Mouse (Mus musculus) left cerebral cortex, adult 18-20 months (tissue): ENCODE measurements around the gene Oxtr. TPM values are rescaled to one million over a fixed set of nuclear protein-coding genes. Genes with fewer than 3 reads are reported as not detected.

Experiments used
- DNase-seq, 2 experiments: peaks; one replicate each; pipeline ENCODE4 v3.0.0; 2021 to 2022; ENCODE audit warnings: low spot score in 2 of 2, mixed read lengths in 1 of 2
- long read RNA-seq, 2 experiments: library from polyadenylated mRNA; stranded (forward); transcript quantifications; one replicate each; pipeline ENCODE4 v2.0.0; 2021
- total RNA-seq, 2 experiments: library from RNA; stranded (reverse); gene quantifications; 2 replicates each; pipeline ENCODE4 v1.2.3; 2021

The Oxtr gene
- 1 to 10 TPM; 5.8 TPM for total RNA-seq
- long read RNA-seq, experiment 1, full-length matches to known transcripts: 2 of 11 reads
- long read RNA-seq, experiment 1, partial matches to known transcripts: 1 of 11 reads
- long read RNA-seq, experiment 1, other reads (novel, unspliced or antisense): 8 of 11 reads
- long read RNA-seq, experiment 2, full-length matches to known transcripts: 3 of 9 reads
- long read RNA-seq, experiment 2, partial matches to known transcripts: 0 of 9 reads
- long read RNA-seq, experiment 2, other reads (novel, unspliced or antisense): 6 of 9 reads

DNA sequence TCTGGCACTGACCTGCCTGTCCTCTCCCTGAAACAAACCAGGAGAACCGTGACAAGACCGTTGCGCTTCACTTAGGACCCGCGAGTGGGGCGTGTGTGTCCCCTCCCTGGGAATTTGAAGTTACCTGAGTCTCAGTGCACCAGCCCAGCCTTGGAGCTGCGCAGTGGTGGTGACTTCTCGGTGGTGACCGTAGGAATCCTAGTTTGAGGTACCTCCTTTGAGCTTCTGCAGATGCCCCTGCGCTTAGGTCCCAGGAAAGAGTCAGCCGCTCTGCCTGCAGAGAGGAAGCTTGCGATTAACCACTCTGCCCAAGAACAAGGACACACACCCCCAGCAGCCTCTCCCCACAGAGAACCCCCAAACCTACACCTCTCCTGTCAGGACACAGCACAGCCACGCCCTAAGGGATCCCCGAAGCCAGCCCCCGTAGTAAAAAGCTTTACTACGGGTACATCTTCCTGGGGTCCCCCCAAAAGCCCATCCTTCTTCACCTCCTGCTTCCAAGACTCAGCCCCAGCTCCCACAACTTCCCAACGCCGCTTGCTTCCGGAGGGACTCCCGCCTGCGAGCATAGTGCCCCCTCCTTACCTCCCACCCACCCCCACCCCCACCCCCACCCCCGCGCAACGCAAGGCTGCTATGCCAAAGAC lies at the start of gene Oxtr:
Gene Oxtr (minus strand): TSS at position 34 of the 650 bp plus-strand sequence.
- DNase-seq: no peak

DNA sequence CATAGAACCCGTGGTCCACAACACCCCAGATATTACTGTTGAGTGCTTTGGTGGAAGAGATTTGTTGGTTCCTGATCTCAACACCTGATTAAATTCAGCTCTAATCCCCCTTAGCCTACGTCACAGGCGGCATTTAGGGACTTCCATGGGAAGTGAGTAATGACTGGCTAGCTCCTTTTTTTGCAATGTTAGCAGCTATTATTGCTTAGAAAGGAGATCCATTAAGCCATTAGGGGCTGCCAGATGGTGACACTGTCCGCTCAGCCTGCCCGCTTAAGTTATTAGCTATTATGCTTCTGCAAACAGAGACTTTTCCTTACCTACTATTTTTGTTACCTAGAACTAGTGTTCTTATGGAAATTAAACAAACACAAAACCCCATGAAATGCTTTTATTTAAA lies 35.7 kb upstream of the Oxtr start:
- no peak for DNase-seq

DNA sequence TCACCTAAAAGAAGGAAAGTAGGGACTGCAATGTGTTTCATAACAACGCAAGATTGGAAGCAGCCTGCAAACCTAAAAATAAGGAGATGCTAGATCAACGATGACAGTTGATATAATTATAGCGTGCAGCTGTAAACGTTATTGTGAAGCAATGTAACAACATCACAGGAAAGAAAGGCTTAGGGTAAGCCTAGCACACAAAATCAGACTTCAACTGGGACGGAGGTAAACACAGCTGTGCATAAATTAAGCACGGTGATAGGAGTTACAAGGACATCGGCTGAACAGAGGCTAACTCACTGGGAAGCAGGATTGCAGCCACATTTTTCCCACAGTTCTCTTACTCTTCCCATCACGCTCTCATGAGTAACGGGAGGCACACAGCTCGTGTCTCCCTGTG lies 34.7 kb upstream of the Oxtr start:
- no peak for DNase-seq

DNA sequence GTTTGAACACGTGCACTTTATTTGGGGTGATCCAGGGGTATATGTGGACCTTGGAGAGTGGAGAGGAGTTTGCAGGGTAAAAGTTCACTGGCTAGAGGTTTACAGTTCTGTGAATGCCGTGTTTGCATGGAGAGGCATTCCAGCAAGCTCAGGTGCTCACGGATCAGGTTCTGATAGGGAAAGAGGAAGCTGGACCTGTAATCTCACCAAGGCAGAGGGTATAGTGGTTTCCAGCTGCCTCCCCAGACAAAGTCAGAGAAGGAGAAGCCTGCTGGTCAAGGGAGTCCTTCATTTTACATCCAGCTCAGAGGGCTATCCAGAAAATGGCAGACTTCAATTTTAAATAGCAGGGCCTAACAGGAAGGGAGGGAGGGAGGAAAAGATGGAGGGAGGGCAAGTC lies 28.2 kb upstream of the Oxtr start:
- no peak for DNase-seq

DNA sequence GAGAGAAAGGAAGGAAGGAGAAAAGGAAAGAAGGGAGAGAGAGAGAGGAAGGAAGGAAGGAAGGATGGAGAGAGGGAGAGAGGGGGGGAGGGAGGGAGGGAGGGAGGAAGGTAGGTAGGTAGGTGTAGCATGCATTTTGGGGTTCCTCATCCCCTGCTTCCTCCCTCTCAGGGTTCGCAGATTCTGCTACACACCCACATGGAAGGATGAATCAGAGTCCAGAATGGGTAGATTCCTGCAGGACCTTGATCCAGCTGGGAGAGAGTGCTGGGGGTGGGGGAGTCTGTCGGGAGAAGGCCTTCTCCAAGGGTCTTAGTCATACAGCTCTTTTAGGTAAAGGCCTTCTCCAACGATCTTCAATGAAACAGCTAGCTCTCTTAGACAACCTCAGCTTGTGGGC lies 27.8 kb upstream of the Oxtr start:
- no peak for DNase-seq

DNA sequence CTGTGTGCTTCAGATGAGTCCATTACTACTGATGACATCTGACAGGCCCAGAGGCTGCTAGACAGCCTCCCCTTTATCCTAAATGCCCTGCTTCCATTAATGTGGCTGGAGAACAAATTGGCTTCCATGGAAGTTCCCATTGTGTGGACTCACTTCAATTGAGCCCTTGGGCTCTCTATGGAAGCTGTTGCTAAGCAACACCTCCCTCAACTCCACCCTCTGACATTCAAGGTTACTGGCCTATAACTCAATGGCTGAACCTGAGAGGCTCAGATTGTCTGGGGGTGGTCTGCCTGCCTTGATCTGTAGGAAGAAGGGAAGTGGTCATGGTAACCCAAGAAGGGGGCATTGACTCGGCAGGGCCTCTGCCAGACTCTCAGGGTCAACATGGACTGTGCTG lies 26.8 kb upstream of the Oxtr start:
- no peak for DNase-seq

DNA sequence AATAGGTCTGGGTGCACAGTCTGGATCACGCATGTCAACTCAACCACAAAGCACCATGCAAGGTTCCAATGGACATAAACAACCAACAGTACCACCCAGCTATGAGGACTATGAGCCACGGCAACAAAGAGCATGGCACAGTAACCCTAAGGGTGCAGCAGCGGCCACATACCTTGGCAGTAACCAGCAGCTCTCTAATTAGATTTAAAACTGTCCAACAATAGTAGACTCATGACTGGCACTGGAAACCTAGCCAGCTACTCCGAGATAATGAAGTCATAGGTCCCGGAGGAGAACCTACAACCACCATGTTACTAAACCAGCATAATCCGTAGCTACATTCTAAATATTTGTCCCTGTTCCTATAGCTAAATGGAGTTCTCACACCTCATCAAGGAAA lies 24.8 kb upstream of the Oxtr start:
- no peak for DNase-seq

DNA sequence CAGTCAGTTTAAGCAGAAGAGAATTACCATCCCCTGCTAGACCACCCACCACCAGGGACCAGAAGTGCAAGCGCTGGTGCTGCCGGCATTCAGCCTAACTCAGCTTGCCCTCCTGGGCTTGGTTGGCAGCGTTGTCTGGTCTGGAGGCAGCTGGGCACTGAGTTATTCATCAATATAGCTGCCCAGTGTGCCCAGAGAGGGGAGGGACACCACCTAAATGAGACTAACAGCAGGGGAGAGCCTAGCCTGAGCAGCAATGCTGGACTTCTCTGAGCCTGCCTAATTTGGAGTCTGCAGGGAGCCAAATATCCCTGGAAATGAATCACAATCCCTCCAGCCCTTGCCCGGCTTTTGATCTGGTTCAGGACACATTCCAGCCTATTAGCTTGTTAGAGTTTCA lies 20.6 kb upstream of the Oxtr start:
- DNase-seq: no peak

DNA sequence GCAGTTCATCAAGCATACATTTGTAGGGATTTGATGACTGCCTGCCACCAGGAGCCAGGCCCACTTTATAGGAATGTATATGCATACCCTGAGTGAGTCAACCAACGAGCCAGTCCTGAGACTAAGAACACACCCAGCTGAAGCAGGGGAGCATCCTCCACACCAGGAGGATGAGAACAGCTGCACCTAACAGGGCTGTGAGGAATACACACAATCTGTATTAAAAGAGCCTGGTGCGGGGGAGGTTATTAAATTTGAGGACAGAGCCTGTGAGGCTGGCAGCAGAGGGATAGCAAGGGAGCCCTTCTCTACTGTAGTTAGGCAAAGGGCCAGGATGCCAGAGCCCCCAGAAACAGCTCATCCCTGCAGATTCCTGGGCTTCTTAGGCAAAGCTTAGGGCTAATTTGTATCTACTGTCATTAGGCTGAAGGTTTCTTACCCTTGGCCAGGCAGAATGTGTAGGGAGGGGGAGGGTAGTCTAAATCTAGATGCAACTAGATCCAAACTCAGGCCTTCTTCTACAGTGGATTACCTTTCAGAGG lies 19.9 kb upstream of the Oxtr start:
- DNase-seq: no peak

DNA sequence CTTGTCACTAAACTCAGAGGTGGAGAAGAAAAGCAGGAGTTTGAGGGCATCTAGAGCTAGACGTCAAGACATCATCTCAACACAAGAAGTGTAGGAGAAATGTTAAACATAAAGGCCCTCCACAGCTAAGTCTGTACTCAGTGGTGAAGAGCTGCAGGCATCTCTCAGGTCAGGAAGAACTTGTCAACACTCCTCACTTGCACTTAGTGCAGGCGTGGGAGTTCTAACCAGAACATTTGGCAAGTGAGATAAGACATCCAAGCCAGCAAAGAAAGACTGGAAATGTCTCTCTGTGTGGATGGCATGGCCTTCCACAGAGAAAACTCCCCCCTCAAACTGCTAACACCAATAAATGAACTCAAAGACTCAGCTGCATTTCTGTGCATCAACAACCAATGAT lies 17.9 kb upstream of the Oxtr start:
- DNase-seq: no peak

DNA sequence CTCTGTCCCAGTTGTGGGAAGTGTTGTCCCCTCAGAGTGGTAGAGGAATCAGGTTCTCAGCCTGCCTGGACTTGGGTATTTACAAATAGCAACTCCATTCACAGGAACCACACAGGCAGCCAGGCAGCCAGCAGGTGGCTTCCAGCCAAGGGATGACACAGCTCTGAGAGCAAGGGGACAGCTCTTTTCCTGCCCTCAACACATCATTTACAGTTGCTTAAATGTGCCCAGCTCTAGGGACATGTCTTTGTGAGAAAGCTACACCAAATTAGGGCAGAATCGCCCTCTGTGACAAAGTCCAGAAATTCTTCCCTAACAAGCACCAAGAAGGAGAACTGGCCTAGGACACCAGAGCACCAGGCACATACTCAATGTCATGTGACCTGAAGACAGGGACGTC lies 11.4 kb upstream of the Oxtr start:
- DNase-seq: peak in 1 of 2 experiments; percentile 19

DNA sequence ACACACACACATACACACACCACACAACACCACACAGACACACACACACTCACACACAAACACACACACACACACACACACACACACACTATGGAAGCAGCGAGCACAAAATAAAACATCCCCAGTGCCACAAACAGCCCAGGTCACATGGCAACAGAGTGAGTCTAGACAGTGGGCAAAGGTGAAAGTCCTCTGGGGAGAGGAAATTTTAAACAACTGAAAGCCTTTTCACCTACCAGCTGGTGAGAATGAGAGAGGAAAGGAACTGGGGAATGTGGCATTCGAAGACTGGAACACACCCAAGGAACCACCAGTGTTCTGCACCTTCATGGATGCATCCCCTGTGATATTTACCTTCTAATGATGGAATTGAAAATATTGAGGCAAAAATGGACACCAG lies 9.7 kb upstream of the Oxtr start:
- no peak for DNase-seq

DNA sequence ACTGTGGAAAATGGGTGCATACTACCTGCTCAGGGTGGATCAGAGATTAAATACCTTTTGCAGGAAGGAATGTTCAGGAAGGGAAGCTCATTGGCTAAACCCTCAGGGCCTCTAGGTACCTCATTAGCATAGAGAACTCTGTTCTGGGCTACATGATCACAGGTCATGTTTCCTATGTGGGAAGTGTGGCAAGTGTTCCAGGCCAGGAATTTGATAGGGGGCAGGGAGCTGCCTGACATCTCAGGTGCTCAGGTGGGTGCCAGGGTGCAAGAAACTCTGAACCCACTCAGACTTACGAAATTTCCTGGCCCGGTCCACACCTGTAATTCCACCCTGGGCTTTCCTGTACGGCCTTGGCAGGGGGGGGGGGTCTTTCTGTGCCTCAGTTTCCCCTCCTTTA lies 9.0 kb upstream of the Oxtr start:
- no peak for DNase-seq

DNA sequence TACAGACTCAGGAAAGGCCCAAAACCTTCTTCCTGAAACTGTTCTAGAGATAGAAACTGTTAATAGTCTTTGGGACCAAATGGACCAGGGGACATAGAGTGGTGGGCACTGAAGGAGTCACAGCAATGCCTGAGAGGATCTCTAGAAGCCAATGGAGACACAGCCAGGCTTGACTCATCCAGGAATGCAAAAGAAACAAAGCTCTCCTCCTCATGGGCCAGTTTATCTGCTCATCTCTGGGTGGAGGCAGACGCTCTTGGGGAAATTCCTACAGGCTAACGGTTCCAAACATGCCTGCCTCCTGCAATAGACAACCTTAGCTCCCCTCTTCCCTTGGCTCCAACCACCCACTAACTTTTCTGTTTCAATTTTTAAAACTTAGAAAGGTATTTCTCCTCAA lies 7.7 kb upstream of the Oxtr start:
- no peak for DNase-seq

DNA sequence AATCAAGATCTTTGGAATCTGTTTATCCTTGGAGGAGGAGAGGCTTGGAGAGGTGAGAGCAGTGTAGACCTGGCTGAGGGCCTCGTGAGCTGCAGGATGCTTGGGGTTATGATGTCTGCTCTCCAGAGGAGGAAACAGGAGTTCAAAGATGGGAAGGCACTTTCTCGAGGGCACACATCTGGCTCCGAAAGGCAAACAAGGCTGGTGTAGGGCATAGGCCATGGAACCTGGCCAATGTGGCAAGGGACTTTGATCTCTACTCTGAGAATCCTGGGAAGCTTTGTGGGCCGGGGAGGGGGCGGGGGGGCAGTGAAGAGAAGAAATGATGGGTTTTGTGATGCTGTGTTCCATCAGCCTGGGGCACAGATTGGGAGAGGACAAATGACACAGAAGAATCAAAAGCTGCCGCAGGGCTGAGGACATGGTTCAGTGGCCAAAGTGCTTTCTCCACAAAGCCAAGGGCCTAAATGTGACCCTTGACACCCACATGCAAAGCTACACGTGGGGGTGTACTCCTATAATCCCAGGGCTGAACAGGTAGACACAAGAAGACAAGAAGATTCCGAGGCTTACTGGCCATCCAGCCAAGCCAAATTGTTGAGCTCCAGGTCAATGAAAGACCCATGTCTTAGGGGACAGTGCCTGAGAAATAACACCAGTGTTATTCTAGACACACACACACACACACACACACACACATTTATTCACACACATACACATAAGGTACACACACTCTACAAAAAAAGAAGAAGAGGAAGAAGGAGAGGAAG lies 6.7 kb upstream of the Oxtr start:
- no peak for DNase-seq

DNA sequence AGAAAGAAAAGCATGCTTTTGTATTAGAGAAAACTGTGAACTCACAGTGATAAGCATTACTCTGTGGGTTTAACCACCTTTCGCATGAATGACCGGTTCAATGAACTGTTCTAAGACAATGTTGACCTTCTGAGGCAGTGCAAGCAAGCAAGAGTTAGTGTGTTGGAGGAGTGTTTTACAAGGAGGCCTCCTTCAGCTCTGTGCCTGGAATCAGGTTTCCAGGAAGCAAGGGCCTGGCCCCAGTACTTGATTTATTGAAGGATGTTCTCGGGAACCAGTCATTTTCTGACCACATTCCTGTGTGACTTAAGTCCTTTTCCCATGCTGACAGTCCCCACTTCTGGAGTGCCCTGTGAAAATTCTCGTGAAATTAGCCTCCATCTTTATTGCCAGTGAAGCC lies 5.5 kb upstream of the Oxtr start:
- no peak for DNase-seq

DNA sequence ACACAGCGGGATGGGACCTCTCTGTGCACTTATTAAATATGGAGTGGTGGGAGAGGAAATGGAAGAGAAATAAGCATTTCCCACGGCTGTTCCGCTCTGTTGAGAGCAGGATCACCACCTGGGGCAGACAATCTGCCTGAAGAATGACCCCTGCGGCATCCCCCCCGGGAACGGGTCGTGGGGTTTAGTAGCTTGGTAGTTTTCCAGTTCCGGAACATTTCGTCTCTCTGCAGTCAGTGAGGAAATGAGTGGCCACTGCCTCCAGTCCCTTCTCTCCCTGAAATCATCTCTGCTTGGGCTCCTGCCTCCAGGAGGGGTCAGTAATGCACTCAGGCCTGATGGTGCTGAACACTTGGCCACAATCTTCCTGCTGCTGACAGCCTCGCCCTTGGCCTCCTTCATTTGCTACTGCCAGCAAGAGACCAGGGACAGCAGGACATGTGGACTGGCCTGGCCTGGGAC lies 4.9 kb upstream of the Oxtr start:
- no peak for DNase-seq

DNA sequence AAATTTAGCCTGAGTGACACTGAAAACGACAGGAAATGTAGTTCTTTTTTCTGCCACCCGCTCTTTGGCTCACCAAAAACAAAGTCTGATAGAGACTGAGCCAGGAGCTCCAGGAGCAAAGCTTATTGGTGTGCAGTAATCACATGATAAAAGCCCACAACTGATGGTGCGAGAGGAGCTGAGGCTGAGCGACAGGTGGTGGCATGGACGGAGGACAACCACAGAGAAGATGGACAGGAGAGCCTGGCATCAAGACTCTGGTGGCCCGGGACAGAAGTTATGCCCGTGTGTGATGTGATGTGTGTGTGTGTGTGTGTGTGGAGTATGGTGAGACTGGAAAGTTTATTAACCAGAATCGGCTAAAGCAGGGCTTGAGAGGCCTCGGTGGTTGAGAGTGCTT lies 3.6 kb upstream of the Oxtr start:
- DNase-seq: no peak

DNA sequence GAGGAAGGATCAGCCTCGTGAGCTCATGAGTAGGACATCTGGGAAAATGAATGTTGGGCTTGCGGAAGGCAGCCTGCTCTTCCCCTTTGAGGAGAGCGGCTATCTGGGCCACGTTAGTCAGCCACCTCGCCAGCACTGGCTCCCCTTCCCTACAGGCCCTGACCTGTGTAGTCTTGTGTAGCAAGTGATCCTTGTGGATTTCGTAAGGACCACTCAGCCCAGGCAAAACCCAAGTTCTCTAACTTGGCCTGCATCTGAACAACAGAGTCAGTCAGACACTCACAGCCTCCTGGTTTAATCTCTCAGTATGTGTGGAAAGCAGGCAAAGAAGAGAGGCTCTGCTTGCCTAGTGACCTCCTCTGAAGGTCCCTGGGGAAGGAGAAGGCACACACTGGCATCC lies 2.9 kb upstream of the Oxtr start:
- no peak for DNase-seq

DNA sequence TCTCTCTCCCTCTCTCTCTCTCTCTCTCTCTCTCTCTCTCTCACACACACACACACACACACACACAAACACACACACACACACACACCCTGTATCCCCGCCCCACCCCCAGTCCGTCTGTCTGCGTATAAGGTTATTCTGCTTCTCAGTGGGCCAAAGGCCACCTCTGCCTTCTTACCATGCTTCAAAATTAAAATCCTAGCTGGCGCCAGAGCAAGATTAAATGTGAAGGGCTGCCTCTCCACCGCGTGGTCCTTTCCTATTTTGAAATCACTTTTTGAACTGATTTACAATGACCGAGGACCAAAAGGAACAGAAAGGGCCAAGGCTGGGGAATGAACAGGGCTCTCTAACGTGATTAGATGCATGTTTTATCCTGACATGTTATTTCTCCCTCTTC lies 1.8 kb upstream of the Oxtr start:
- no peak for DNase-seq

DNA sequence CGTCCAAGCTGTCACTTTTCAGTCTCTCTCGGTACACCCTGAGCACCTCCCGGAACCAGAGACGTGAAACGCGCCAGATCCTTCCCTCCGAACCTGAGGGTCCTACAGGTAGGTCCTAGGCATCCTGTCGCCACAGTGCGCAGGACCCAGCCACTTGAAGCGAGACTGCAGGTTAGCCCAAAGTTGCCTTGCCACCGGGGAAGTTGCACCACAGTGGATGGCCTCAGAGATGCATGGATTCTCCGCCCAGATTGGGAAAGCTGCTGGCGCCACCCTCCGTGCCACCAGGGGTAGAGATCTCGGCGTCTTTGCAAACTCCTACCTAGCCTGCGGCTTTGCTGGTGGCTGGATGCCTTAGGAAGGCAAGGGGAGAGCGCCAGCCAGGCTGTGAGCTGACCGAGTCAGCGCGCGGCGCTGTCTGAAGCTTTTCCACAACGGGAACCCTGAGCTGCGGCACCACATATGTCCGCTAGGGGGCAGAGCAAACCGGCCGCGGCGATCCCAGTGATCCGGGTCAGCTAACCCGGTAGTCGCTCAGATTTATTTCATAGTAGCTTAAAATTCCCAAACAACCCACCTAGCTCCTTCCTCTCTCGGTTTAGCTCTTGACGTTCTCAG lies 991 bp upstream of the Oxtr start:
- peak; percentile 89 to 90 for DNase-seq
